Mouse (Mus musculus): ENCODE results near the gene Sox5. TPM values are rescaled to one million over a fixed set of nuclear protein-coding genes. Genes with fewer than 3 reads are reported as not detected.

Sox5 gene
- polyA plus RNA-seq, 1 experiment from 2014 or later = 34.3 TPM

- Histone ChIP-seq H3K4me3 (ENCODE audit: low read depth, low read length) (no peak overlapping the region), H3K4me1 (ENCODE audit: control insufficient read depth, insufficient read depth, low read length) (no peaks in the 10 kb centered on the region; the same call in 1 of the 2 replicates), H3K4me2 (ENCODE audit: low read depth) (no peak overlapping the region; the same call in 1 of the 2 replicates), H3K9ac (ENCODE audit: low read length) (no peak overlapping the region), H3K27me3 (ENCODE audit: control insufficient read depth, insufficient read depth, low read length) (no peaks in the 10 kb centered on the region), H3K9me3 (ENCODE audit: control insufficient read depth, low read length) (no peaks in the 10 kb centered on the region), H3K36me3 (ENCODE audit: control insufficient read depth, insufficient read depth, low read length) (no peaks in the 10 kb centered on the region), H3K27ac (ENCODE audit: low read depth, low read length) (no peak overlapping the region)
- WGBS = 31% methylated on average over 10 of the region's 10 CpGs
- DNase-seq (ENCODE audit: low spot score) (no peak), ATAC-seq (ENCODE audit: insufficient read depth, low FRiP score, low TSS enrichment) (no peak)
Measured at GRCm38 (mm10) chr6:144106848-144107247, 674.9 kb downstream of the Sox5 start.

GRCm38 (mm10) chr6:144105645-144106044 lies 676.1 kb downstream of the Sox5 start:
- no peak overlapping the region for H3K4me2 ChIP-seq (ENCODE audit: low read depth)
- ATAC-seq (ENCODE audit: insufficient read depth, low FRiP score, low TSS enrichment) = no peak
- no peaks in the 10 kb centered on the region; the same call in 1 of the 2 replicates for H3K4me1 ChIP-seq (ENCODE audit: control insufficient read depth, insufficient read depth, low read length)
- no peak overlapping the region for H3K9ac ChIP-seq (ENCODE audit: low read length)
- no peak for DNase-seq (ENCODE audit: low spot score)
- no peaks in the 10 kb centered on the region for H3K36me3 ChIP-seq (ENCODE audit: control insufficient read depth, insufficient read depth, low read length)
- H3K27me3 ChIP-seq (ENCODE audit: control insufficient read depth, insufficient read depth, low read length) = no peaks in the 10 kb centered on the region
- 91% methylated on average over 12 of the region's 12 CpGs for WGBS
- no peak overlapping the region for H3K4me3 ChIP-seq (ENCODE audit: low read depth, low read length)
- H3K9me3 ChIP-seq (ENCODE audit: control insufficient read depth, low read length) = no peaks in the 10 kb centered on the region
- no peak overlapping the region for H3K27ac ChIP-seq (ENCODE audit: low read depth, low read length)

- no peaks in the 10 kb centered on the region for H3K9me3 ChIP-seq (ENCODE audit: control insufficient read depth, low read length)
- ATAC-seq (ENCODE audit: insufficient read depth, low FRiP score, low TSS enrichment) (no peak), DNase-seq (ENCODE audit: low spot score) (no peak)
- H3K4me1 ChIP-seq (ENCODE audit: control insufficient read depth, insufficient read depth, low read length) = no peaks in the 10 kb centered on the region; the same call in 1 of the 2 replicates
- no peak overlapping the region for H3K9ac ChIP-seq (ENCODE audit: low read length)
- H3K4me2 ChIP-seq (ENCODE audit: low read depth) = no peak overlapping the region
- no peaks in the 10 kb centered on the region for H3K36me3 ChIP-seq (ENCODE audit: control insufficient read depth, insufficient read depth, low read length)
- no peak overlapping the region for H3K4me3 ChIP-seq (ENCODE audit: low read depth, low read length)
- 95% methylated on average over 6 of the region's 6 CpGs for WGBS
- no peaks in the 10 kb centered on the region for H3K27me3 ChIP-seq (ENCODE audit: control insufficient read depth, insufficient read depth, low read length)
- H3K27ac ChIP-seq (ENCODE audit: low read depth, low read length) = no peak overlapping the region
Measured at GRCm38 (mm10) chr6:144103612-144104011, 678.2 kb downstream of the Sox5 start.

- no peaks in the 10 kb centered on the region for H3K27me3 ChIP-seq (ENCODE audit: control insufficient read depth, insufficient read depth, low read length)
- H3K4me3 ChIP-seq (ENCODE audit: low read depth, low read length) = no peak overlapping the region
- no peaks in the 10 kb centered on the region for H3K36me3 ChIP-seq (ENCODE audit: control insufficient read depth, insufficient read depth, low read length)
- no peak overlapping the region for H3K9ac ChIP-seq (ENCODE audit: low read length)
- ATAC-seq (ENCODE audit: insufficient read depth, low FRiP score, low TSS enrichment) (no peak), DNase-seq (ENCODE audit: low spot score) (no peak)
- WGBS = 81% methylated on average over 1 of the region's 1 CpGs
- no peaks in the 10 kb centered on the region for H3K9me3 ChIP-seq (ENCODE audit: control insufficient read depth, low read length)
- no peak overlapping the region for H3K27ac ChIP-seq (ENCODE audit: low read depth, low read length)
- H3K4me2 ChIP-seq (ENCODE audit: low read depth) = no peak overlapping the region
- H3K4me1 ChIP-seq (ENCODE audit: control insufficient read depth, insufficient read depth, low read length) = no peaks in the 10 kb centered on the region
Measured at GRCm38 (mm10) chr6:144100852-144101251, 680.9 kb downstream of the Sox5 start.

GRCm38 (mm10) chr6:144098119-144098518 lies 683.7 kb downstream of the Sox5 start:
- H3K27me3 ChIP-seq (ENCODE audit: control insufficient read depth, insufficient read depth, low read length) = no peaks in the 10 kb centered on the region
- H3K9me3 ChIP-seq (ENCODE audit: control insufficient read depth, low read length) = no peaks in the 10 kb centered on the region
- no peak overlapping the region for H3K4me3 ChIP-seq (ENCODE audit: low read depth, low read length)
- no peak overlapping the region for H3K9ac ChIP-seq (ENCODE audit: low read length)
- WGBS = 38% methylated on average over 9 of the region's 9 CpGs
- H3K27ac ChIP-seq (ENCODE audit: low read depth, low read length) = no peak overlapping the region
- H3K36me3 ChIP-seq (ENCODE audit: control insufficient read depth, insufficient read depth, low read length) = no peaks in the 10 kb centered on the region
- ATAC-seq (ENCODE audit: insufficient read depth, low FRiP score, low TSS enrichment) (no peak), DNase-seq (ENCODE audit: low spot score) (peak; percentile 18)
- no peak overlapping the region for H3K4me2 ChIP-seq (ENCODE audit: low read depth)
- no peaks in the 10 kb centered on the region for H3K4me1 ChIP-seq (ENCODE audit: control insufficient read depth, insufficient read depth, low read length)

- Histone ChIP-seq H3K36me3 (ENCODE audit: control insufficient read depth, insufficient read depth, low read length) (no peaks in the 10 kb centered on the region), H3K4me3 (ENCODE audit: low read depth, low read length) (no peak overlapping the region), H3K9me3 (ENCODE audit: control insufficient read depth, low read length) (no peaks in the 10 kb centered on the region), H3K9ac (ENCODE audit: low read length) (no peak overlapping the region), H3K4me1 (ENCODE audit: control insufficient read depth, insufficient read depth, low read length) (no peaks in the 10 kb centered on the region), H3K27me3 (ENCODE audit: control insufficient read depth, insufficient read depth, low read length) (no peaks in the 10 kb centered on the region), H3K4me2 (ENCODE audit: low read depth) (no peak overlapping the region), H3K27ac (ENCODE audit: low read depth, low read length) (no peak overlapping the region)
- ATAC-seq (ENCODE audit: insufficient read depth, low FRiP score, low TSS enrichment) = no peak
- DNase-seq (ENCODE audit: low spot score) = no peak
- 87% methylated on average over 3 of the region's 3 CpGs for WGBS
Measured at GRCm38 (mm10) chr6:144088256-144088655, 693.5 kb downstream of the Sox5 start.

GRCm38 (mm10) chr6:144086096-144086810 lies 695.5 kb downstream of the Sox5 start:
- Histone ChIP-seq H3K4me3 (ENCODE audit: low read depth, low read length) (no peak overlapping the region), H3K27me3 (ENCODE audit: control insufficient read depth, insufficient read depth, low read length) (no peaks in the 10 kb centered on the region), H3K9ac (ENCODE audit: low read length) (no peak overlapping the region), H3K27ac (ENCODE audit: low read depth, low read length) (no peak overlapping the region), H3K4me2 (ENCODE audit: low read depth) (no peak overlapping the region), H3K4me1 (ENCODE audit: control insufficient read depth, insufficient read depth, low read length) (no peaks in the 10 kb centered on the region), H3K36me3 (ENCODE audit: control insufficient read depth, insufficient read depth, low read length) (no peaks in the 10 kb centered on the region), H3K9me3 (ENCODE audit: control insufficient read depth, low read length) (no peaks in the 10 kb centered on the region)
- ATAC-seq (ENCODE audit: insufficient read depth, low FRiP score, low TSS enrichment) (no peak), DNase-seq (ENCODE audit: low spot score) (no peak)
- WGBS = 77% methylated on average over 1 of the region's 1 CpGs

- H3K4me1 ChIP-seq (ENCODE audit: control insufficient read depth, insufficient read depth, low read length) = no peaks in the 10 kb centered on the region
- no peak overlapping the region for H3K4me2 ChIP-seq (ENCODE audit: low read depth)
- no peaks in the 10 kb centered on the region for H3K9me3 ChIP-seq (ENCODE audit: control insufficient read depth, low read length)
- no peak for DNase-seq (ENCODE audit: low spot score)
- H3K4me3 ChIP-seq (ENCODE audit: low read depth, low read length) = no peak overlapping the region
- no peak for ATAC-seq (ENCODE audit: insufficient read depth, low FRiP score, low TSS enrichment)
- no peaks in the 10 kb centered on the region for H3K36me3 ChIP-seq (ENCODE audit: control insufficient read depth, insufficient read depth, low read length)
- WGBS = 90% methylated on average over 9 of the region's 9 CpGs
- H3K27ac ChIP-seq (ENCODE audit: low read depth, low read length) = no peak overlapping the region
- no peak overlapping the region for H3K9ac ChIP-seq (ENCODE audit: low read length)
- H3K27me3 ChIP-seq (ENCODE audit: control insufficient read depth, insufficient read depth, low read length) = no peaks in the 10 kb centered on the region
Measured at GRCm38 (mm10) chr6:144082297-144082696, 699.5 kb downstream of the Sox5 start.

GRCm38 (mm10) chr6:144077826-144078225 lies 704.0 kb downstream of the Sox5 start:
- Histone ChIP-seq H3K36me3 (ENCODE audit: control insufficient read depth, insufficient read depth, low read length) (no peaks in the 10 kb centered on the region), H3K4me2 (ENCODE audit: low read depth) (no peak overlapping the region)
- 92% methylated on average over 7 of the region's 7 CpGs for WGBS

More at GRCm38 (mm10) chr6:144077826-144078225, 704.0 kb downstream of the Sox5 start:
- DNase-seq (ENCODE audit: low spot score) = no peak
- ATAC-seq (ENCODE audit: insufficient read depth, low FRiP score, low TSS enrichment) = no peak
- no peaks in the 10 kb centered on the region for H3K4me1 ChIP-seq (ENCODE audit: control insufficient read depth, insufficient read depth, low read length)
- no peaks in the 10 kb centered on the region for H3K27me3 ChIP-seq (ENCODE audit: control insufficient read depth, insufficient read depth, low read length)
- H3K4me3 ChIP-seq (ENCODE audit: low read depth, low read length) = no peak overlapping the region
- no peaks in the 10 kb centered on the region for H3K9me3 ChIP-seq (ENCODE audit: control insufficient read depth, low read length)
- H3K9ac ChIP-seq (ENCODE audit: low read length) = no peak overlapping the region
- no peak overlapping the region for H3K27ac ChIP-seq (ENCODE audit: low read depth, low read length)
